Mouse (Mus musculus) G1E-ER4 (cell line): ENCODE data around the gene Asic3. TPM values are rescaled to one million over a fixed set of nuclear protein-coding genes. Genes with fewer than 3 reads are reported as not detected.

Experiments used
- GATA1 ChIP-seq: IDR thresholded peaks from one replicate; pipeline ENCODE4 v1.8.0; 2012; ENCODE audit warnings: low read length, inconsistent platforms
- polyA plus RNA-seq: library from polyadenylated mRNA; stranded (reverse); fragments of >175 nt; gene quantifications from 2 replicates; pipeline ENCODE4 v1.2.3, GENCODE M21; 2012

The Asic3 gene
- polyA plus RNA-seq, 1 experiment, result 0.08 TPM

DNA sequence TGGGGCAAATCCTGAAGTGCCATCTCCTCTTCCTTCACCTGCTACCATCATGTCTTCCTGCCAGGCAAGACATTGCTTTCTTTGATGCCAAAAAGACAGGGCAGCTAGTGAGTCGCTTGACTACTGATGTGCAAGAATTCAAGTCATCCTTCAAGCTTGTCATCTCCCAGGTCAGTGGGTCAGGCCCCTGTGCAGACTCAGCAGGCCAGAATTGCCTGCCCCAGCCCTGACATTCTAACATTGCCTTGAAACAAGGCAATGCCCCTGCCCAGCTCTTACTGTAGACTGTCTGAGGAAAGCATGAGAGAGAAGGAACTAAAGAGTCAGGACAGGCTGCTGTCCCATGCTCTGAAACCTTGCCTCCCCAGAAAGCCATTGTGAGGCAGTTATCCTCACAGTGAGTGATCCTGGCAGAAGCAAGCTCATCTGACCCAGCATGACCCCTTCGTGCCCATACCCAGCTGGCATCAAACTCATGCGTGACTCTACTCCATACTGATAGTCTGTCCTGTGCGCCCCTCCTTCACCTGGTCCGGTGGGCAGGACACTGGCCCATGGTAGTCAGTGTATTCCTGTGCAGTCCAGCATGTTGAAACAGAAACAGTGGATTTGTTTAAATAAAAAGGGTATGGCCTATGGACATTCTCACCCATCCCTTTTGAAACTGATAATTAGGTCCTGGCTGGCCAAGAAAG is 12.1 kb upstream of the Asic3 start:
- TF ChIP-seq GATA1, result no peak

DNA sequence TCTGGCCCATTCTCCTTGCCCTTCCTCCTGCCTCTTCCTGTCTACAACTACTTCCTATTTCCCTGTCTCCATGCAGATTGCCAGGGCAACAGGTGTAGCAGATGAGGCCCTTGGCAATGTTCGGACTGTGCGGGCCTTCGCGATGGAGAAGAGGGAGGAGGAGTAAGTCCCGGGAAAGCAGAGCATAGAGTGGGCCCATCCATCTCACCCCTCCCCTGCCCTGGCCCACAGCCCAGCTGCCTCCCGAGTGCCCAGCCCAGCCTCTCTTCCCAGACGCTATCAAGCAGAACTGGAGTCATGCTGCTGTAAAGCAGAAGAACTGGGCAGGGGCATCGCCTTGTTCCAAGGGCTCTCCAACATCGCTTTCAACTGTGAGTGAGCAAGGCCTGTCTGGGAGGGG is 11.2 kb upstream of the Asic3 start:
- no peak for TF ChIP-seq GATA1

DNA sequence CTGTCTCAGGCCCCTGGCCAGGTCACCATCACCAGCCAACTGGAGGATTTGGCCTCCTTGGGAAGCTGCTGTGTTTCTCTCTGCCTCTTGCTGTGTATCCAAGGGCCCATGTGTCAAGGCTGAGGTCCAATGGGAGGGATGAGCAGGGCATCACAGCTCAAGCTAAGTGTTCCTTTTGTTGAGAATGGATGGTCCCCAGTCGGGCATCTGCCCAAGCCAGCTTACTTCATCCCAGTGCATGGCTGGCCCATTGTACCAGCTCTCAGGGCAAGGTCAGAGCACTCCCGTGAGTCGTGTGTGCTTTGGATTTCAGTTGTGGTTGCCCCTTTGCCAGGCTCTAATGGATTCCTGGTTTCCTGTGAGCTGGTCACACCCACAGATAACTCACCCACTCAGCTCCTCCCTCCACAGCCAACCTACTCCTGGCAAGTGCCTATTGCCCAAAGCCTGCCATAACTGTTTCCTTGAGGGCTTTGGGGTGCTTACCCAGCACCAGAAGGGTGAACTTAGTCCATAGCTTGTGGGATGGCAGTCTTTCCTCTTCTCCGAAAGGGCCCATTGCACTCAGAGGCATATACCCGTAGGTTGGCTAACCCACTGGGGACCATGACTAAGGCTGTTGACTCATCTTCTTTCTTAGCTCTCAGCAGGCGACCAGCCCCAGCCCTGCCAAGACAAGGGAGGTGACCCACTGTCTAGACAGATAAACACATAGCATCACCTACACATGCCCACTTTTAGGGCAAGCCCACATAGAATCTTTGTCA is 8.4 kb upstream of the Asic3 start:
- no peak for TF ChIP-seq GATA1

DNA sequence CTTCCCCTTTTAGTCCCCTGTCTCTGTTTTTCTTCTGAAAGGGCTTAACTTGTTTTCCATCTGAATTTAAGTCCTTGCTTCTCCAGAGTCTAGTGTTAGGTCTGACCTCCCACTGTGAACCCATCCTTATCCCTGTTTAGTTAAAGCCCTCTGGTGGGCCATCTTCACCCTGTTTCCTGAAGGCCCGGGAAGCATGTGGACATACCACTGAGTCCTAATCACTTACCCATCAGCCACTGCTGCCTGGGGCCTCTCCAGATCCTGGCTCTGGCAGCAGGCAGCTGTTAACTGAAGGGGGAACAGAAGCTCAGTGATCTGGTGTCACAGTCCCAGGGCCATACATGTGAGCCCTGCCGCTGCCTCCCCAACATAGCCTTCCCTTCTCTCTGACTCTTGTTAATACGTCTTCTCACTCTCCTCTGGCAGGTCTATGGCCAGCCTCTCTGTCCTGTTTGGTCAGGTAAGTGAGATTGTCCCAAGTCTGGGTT is 7.8 kb upstream of the Asic3 start:
- TF ChIP-seq GATA1, result no peak

GRCm38 (mm10) chr5:24408651-24409050 is 4.5 kb upstream of the Asic3 start:
- TF ChIP-seq GATA1, result no peak

GRCm38 (mm10) chr5:24409466-24409865 is 3.7 kb upstream of the Asic3 start:
- TF ChIP-seq GATA1, result no peak

GRCm38 (mm10) chr5:24412063-24412462 is 1.1 kb upstream of the Asic3 start:
- TF ChIP-seq GATA1, result no peak

GRCm38 (mm10) chr5:24413938-24414337 is 746 bp downstream of the Asic3 start:
- no peak for TF ChIP-seq GATA1

- TF ChIP-seq GATA1, result no peak
These were observed 3.1 kb downstream of the Asic3 start for GRCm38 (mm10) chr5:24416222-24416736.

DNA sequence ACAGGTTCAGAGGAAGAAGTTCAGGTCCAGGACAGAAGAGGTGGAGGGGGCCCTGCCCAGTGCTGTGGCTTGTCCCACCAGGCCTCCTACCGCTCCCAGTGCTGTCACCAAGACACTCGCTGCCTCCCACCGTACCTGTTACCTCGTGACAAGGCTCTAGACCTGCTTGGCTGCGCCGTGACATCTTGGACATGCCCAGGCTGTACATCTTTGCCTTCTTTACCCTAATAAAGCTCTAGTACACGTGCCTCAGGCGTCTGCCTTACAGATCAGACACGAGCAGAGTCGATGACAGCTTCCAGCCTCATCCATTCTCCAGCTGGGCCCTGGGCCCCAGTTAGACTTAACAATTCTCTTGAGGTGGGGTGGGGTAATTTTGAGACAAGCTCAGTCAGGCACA is 4.4 kb downstream of the Asic3 start:
- no peak for TF ChIP-seq GATA1

GRCm38 (mm10) chr5:24420381-24420780 is 7.2 kb downstream of the Asic3 start:
- no peak for TF ChIP-seq GATA1

- no peak for TF ChIP-seq GATA1
These were observed 10.2 kb downstream of the Asic3 start, which contains the start of the genes Cdk5 and Slc4a2 for GRCm38 (mm10) chr5:24423129-24424003. Cdk5 (minus strand) TSS chr5:24423530. Slc4a2 (plus strand) TSS chr5:24423837.

DNA sequence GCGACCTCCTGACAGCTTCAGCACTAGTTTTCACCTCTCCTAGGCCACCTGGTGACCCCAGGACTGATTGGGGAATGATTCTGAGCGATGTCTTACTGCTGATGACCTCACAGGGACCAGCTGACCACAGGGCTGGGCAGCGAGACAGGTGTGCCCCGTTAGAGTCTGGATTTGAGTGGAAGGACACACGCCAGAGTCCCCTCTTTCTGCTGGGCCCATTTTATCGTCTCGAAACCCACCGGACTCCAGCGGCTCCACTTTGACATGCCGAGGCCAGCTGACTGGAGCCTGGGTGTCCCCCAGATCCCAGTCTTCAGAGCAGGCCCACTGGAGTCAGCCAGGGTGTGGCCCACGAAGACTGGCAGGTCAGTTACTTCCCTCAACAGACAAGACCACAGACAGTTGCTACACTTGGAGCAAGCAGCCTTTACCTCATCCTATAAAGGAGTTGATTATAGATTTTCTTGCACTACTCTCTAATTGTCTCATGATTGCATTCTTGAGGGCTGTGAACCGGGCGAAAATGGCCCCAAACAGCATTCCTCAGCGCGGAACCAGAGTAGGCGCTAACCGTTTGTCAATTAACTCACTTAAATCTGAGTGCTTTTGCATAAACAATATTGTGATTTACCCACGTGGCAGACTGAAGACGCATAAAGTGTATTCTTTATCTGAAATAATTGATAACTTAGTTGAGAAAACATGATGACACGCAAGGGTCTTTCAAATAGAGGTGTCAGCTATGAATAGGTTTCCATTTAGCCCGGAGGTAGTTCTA is 11.0 kb downstream of the Asic3 start:
- no peak for TF ChIP-seq GATA1

DNA sequence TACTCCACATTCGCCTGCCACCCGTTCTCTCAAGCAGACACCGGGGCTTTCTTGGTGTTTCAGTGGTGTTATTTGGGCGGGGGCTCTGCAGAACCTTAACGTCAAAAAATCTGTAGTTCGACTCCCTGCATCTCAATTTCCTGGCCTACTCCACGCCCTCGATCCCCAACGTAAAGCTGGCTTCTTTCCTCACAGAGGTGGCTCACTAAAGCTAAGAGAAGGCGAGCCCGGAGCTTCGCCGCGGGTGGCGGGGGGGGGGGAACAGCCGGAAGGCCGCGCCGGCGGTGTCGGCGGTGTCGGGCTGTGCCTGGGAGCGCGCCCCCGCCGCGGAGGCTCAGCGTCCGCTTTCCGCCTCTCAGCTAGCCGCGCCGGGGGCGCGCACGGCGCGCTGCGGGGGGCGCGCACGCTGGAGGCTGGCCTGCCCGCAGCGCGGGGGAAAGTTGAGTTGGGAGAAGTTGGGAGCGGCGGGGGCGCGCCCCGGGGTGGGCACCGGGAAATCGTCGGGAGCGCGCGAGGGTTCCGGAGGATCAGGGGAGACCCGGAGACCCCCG is 11.7 kb downstream of the Asic3 start:
- no peak for TF ChIP-seq GATA1
